11 mouse cellular contexts compared by ENCODE assay signal in genomic region chr7:3299941-3300617, GRCm38 (mm10). TPM values are rescaled to one million over a fixed set of nuclear protein-coding genes. Genes with fewer than 3 reads are reported as not detected.
DNase-seq lines count a peak whose midpoint lies in the region; ATAC-seq and TF ChIP-seq lines count a peak whose summit lies in the region.
"Had no signal": no experiment of that assay in that cellular context is flagged by ENCODE, and none has a peak within 500 bp of the region (broad histone marks: within the 10 kb centered on the region; RNA-seq: fewer than 3 reads in every experiment).

No protein-coding gene starts in this region.

- H3K36me3 ChIP-seq in E14TG2a.4 (ENCODE audit: insufficient read depth, low read length) = peaks cover 52% of the 10 kb centered on the region
- peaks cover 19% of the 10 kb centered on the region for H3K36me3 ChIP-seq in liver, postnatal 0 days (replicated peaks; ENCODE audit: insufficient read depth, low read length)
- H3K36me3 ChIP-seq in embryonic facial prominence, embryonic 10.5 days (replicated peaks) = peaks cover 39% of the 10 kb centered on the region

- H3K4me3 ChIP-seq in layer of hippocampus, adult 2 months = no peak overlapping the region
- peak overlapping the region; percentile 14; the same call in 1 of the 2 replicates for H3K4me3 ChIP-seq in E14TG2a.4 (replicated peaks; ENCODE audit: low read length)
- no peak overlapping the region for H3K4me3 ChIP-seq in liver, postnatal 0 days (ENCODE audit: low read depth, low read length)
- H3K4me3 ChIP-seq in embryonic facial prominence, embryonic 10.5 days = no peak overlapping the region
- H3K4me3 ChIP-seq: limb, embryonic 12.5 days had no signal

- WGBS in liver, postnatal 0 days (ENCODE audit: insufficient replicate concordance) = 52% methylated on average over 7 of the region's 7 CpGs
- 57% methylated on average over 7 of the region's 7 CpGs for WGBS in embryonic facial prominence, embryonic 10.5 days

- peak; percentile 20 to 47 for DNase-seq in cerebellum, postnatal 25 days
- DNase-seq in cerebellum, adult 8-10 months = no peak
- DNase-seq in layer of hippocampus, adult 2 months (ENCODE audit: low spot score in 2 of 2) = no peak
- no peak for DNase-seq in layer of hippocampus, postnatal 36 days
- DNase-seq in liver, postnatal 0 days = no peak
- DNase-seq in embryonic facial prominence, embryonic 10.5 days (ENCODE audit: low spot score) = no peak
- DNase-seq in adrenal gland, adult 8-10 months = no peak
- DNase-seq: cerebellum, adult 9-11 months; kidney, adult 9 months had no signal

- no peak overlapping the region for H3K9ac ChIP-seq in liver, postnatal 0 days (replicated peaks)
- H3K9ac ChIP-seq: limb, embryonic 12.5 days had no signal

- peak; percentile 73 for TF ChIP-seq CTCF in layer of hippocampus, adult 2 months (conservative IDR thresholded peaks at IDR 0.05)
- peak; percentile 91 for TF ChIP-seq CTCF in E14TG2a.4 (conservative IDR thresholded peaks at IDR 0.05; ENCODE audit: low read length)
- TF ChIP-seq CTCF in liver, postnatal 0 days (IDR thresholded peaks at IDR 0.05; ENCODE audit: low read depth) = peak; percentile 62

- H3K9me3 ChIP-seq in E14TG2a.4 (ENCODE audit: low read length) = no peaks in the 10 kb centered on the region
- H3K9me3 ChIP-seq in liver, postnatal 0 days (ENCODE audit: low read length) = no peaks in the 10 kb centered on the region
- H3K9me3 ChIP-seq in embryonic facial prominence, embryonic 10.5 days = no peaks in the 10 kb centered on the region
- H3K9me3 ChIP-seq: limb, embryonic 12.5 days had no signal

- H3K4me1 ChIP-seq in E14TG2a.4 (replicated peaks; ENCODE audit: low read depth, low read length) = peaks cover 98% of the 10 kb centered on the region
- peaks cover 49% of the 10 kb centered on the region for H3K4me1 ChIP-seq in liver, postnatal 0 days (ENCODE audit: insufficient read depth)
- peaks cover 33% of the 10 kb centered on the region for H3K4me1 ChIP-seq in embryonic facial prominence, embryonic 10.5 days

- peaks cover 5% of the 10 kb centered on the region; the same call in 1 of the 2 replicates for H3K27me3 ChIP-seq in E14TG2a.4 (ENCODE audit: insufficient read depth, low read length)
- peaks cover 22% of the 10 kb centered on the region for H3K27me3 ChIP-seq in liver, postnatal 0 days (ENCODE audit: insufficient read depth, low read length)
- peaks cover 56% of the 10 kb centered on the region for H3K27me3 ChIP-seq in embryonic facial prominence, embryonic 10.5 days (replicated peaks; ENCODE audit: low read depth, poor library complexity, severe bottlenecking)

- TF ChIP-seq EP300 in liver, postnatal 0 days (IDR thresholded peaks at IDR 0.05; ENCODE audit: low read depth) = no peak

- H3K27ac ChIP-seq in layer of hippocampus, adult 2 months = peak overlapping the region; percentile 68
- peak overlapping the region; percentile 36 for H3K27ac ChIP-seq in liver, postnatal 0 days (ENCODE audit: low read depth)
- H3K27ac ChIP-seq in embryonic facial prominence, embryonic 10.5 days (replicated peaks) = no peak overlapping the region
- H3K27ac ChIP-seq: limb, embryonic 12.5 days had no signal

- no peak overlapping the region for H3K4me2 ChIP-seq in liver, postnatal 0 days (ENCODE audit: low read depth, low read length)
- H3K4me2 ChIP-seq: limb, embryonic 12.5 days had no signal

- peak; percentile 23; the same call in 1 of the 2 replicates for ATAC-seq in liver, postnatal 0 days

RNA-seq across cellular contexts. Expression of gene Prkcg, which starts 11.1 kb away (rescaled TPM):
- 100 to 1,000 TPM; 518 to 547 TPM for total RNA-seq in layer of hippocampus, adult 2 months (2021)
- 100 to 1,000 TPM; 495 to 539 TPM for total RNA-seq in layer of hippocampus, postnatal 36 days (2021)
- 0.04 and 0.09 TPM in 2 replicates for polyA plus RNA-seq in liver, postnatal 0 days (2015; fragmentation: Nextera tagmentation; extraction: Ambion mirVana)
- polyA plus RNA-seq in embryonic facial prominence, embryonic 10.5 days (2016; fragmentation: Nextera tagmentation; extraction: Ambion mirVana) = 0.36 and 0.44 TPM in 2 replicates
- total RNA-seq in adrenal gland, adult 8-10 months (2022) = 1 to 10 TPM in 3 of 4 experiments, under 1 TPM in 1; 0.63 to 1.9 (median 1.6) TPM
- polyA plus RNA-seq: limb, embryonic 12.5 days had no signal

RNA-seq across cellular contexts. Expression of gene Myadm, which starts 11.2 kb away (rescaled TPM):
- 10 to 100 TPM; 52.5 to 60.1 TPM for total RNA-seq in layer of hippocampus, adult 2 months (2021)
- total RNA-seq in layer of hippocampus, postnatal 36 days (2021) = 10 to 100 TPM; 63.5 to 67.3 TPM
- polyA plus RNA-seq in liver, postnatal 0 days (2015; fragmentation: Nextera tagmentation; extraction: Ambion mirVana) = 38.6 and 40.7 TPM in 2 replicates
- 27.5 and 28.2 TPM in 2 replicates for polyA plus RNA-seq in embryonic facial prominence, embryonic 10.5 days (2016; fragmentation: Nextera tagmentation; extraction: Ambion mirVana)
- total RNA-seq in adrenal gland, adult 8-10 months (2022) = 10 to 100 TPM; 58.4 to 87.4 (median 71.8) TPM

RNA-seq across cellular contexts. Expression of gene Cacng7, which starts 32.7 kb away (rescaled TPM):
- total RNA-seq in layer of hippocampus, adult 2 months (2021) = 100 to 1,000 TPM; 128 to 138 TPM
- 100 to 1,000 TPM; 130 to 131 TPM for total RNA-seq in layer of hippocampus, postnatal 36 days (2021)
- polyA plus RNA-seq in liver, postnatal 0 days (2015; fragmentation: Nextera tagmentation; extraction: Ambion mirVana) = 0.12 and 0.13 TPM in 2 replicates
- polyA plus RNA-seq in embryonic facial prominence, embryonic 10.5 days (2016; fragmentation: Nextera tagmentation; extraction: Ambion mirVana) = 1.2 and 1.9 TPM in 2 replicates
- total RNA-seq in adrenal gland, adult 8-10 months (2022) = 10 to 100 TPM in 2 of 4 experiments, 1 to 10 TPM in 2; 9.1 to 25.6 (median 14.2) TPM

RNA-seq across cellular contexts. Expression of gene Nlrp12, which starts 50.5 kb away (rescaled TPM):
- total RNA-seq in layer of hippocampus, adult 2 months (2021) = not detected
- under 1 TPM in 1 of 2 experiments, not detected in 1; 0.05 TPM for total RNA-seq in layer of hippocampus, postnatal 36 days (2021)
- 4.2 and 5.1 TPM in 2 replicates for polyA plus RNA-seq in liver, postnatal 0 days (2015; fragmentation: Nextera tagmentation; extraction: Ambion mirVana)
- 0.02 TPM in 1 of 2 replicates, not detected in the other for polyA plus RNA-seq in embryonic facial prominence, embryonic 10.5 days (2016; fragmentation: Nextera tagmentation; extraction: Ambion mirVana)
- under 1 TPM in 1 of 4 experiments, not detected in 3; 0.11 TPM for total RNA-seq in adrenal gland, adult 8-10 months (2022)
- polyA plus RNA-seq: limb, embryonic 12.5 days had no signal

Comparison
In these comparisons a context has a peak if more than half of its experiments do, and no peak if none do; other contexts are left out.
1. DNase-seq: peak in cerebellum, postnatal 25 days (2 of 2); none in cerebellum, adult 8-10 months (single experiment), layer of hippocampus, adult 2 months (0 of 2), layer of hippocampus, postnatal 36 days (0 of 2), liver, postnatal 0 days (single experiment), embryonic facial prominence, embryonic 10.5 days (single experiment) and adrenal gland, adult 8-10 months (single experiment).
2. RNA of gene Prkcg, which starts 11.1 kb away (total RNA-seq): 518 to 547 TPM in layer of hippocampus, adult 2 months and 495 to 539 TPM in layer of hippocampus, postnatal 36 days; 0.63 to 1.9 TPM in adrenal gland, adult 8-10 months; every median in the first group is over 100 times any median in the second.
3. RNA of gene Cacng7, which starts 32.7 kb away (total RNA-seq): 128 to 138 TPM in layer of hippocampus, adult 2 months and 130 to 131 TPM in layer of hippocampus, postnatal 36 days; 9.1 to 25.6 TPM in adrenal gland, adult 8-10 months; every median in the first group is over 4 times any median in the second.
4. Peak in every context shown above with its lines, with median percentiles within 50 percentile points of each other: CTCF ChIP-seq.